Mouse (Mus musculus) embryo, embryonic 9.5 days (tissue): Measurements from ENCODE around the gene Armh4.
"Not testable (repeated sequence)": the region's sequence is repeated elsewhere in the genome, so short reads cannot be mapped to it uniquely, and the experiment has no call there.

Source experiments
- DNase-seq: peaks from one replicate; pipeline ENCODE4 v3.0.0-alpha.2; 2017; ENCODE audit errors: extremely low spot score

Gene Armh4

DNA sequence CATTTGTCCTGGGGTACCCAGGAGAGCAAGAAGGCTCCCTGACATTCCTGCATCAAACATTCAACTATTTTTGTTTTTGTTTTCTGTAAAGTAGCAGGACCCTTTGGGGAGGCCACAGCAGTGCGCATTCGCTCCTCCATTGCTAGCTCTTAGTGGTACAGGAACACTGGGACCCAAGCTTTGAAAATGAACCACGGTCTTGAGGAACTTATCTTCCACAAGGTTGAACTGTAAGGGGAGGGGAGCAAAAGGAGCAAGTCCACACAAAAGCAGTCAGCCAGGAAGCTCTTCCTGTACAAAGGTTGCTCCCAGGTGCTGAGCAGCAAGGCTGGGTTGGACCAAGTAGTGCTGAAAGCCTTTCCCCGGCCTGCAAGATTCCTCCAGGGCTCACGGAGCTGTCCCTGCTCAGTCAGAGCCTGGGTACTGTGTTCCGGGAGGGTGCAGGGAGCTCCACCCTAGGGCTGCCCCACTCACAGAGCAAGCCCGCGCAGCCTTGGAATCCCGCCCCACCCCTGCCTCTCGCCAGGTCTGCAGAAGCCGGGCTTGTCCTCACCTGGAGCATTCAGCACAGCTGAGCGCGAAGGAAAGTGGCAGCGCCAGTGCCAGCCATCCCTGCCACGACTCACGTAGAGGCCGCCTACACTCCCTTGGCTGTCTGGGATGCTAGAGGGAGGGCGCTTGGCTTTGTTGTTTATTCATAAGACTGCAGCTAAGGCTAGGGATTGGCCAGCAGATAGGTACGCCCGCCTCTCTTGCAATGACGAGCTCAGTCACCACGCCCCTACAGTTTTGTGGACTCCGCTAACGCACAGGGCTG, at the start of gene Armh4:
Armh4 (minus strand) TSS at position 669 of the 817 bp plus-strand sequence.
- peak; percentile 84 for DNase-seq

DNA sequence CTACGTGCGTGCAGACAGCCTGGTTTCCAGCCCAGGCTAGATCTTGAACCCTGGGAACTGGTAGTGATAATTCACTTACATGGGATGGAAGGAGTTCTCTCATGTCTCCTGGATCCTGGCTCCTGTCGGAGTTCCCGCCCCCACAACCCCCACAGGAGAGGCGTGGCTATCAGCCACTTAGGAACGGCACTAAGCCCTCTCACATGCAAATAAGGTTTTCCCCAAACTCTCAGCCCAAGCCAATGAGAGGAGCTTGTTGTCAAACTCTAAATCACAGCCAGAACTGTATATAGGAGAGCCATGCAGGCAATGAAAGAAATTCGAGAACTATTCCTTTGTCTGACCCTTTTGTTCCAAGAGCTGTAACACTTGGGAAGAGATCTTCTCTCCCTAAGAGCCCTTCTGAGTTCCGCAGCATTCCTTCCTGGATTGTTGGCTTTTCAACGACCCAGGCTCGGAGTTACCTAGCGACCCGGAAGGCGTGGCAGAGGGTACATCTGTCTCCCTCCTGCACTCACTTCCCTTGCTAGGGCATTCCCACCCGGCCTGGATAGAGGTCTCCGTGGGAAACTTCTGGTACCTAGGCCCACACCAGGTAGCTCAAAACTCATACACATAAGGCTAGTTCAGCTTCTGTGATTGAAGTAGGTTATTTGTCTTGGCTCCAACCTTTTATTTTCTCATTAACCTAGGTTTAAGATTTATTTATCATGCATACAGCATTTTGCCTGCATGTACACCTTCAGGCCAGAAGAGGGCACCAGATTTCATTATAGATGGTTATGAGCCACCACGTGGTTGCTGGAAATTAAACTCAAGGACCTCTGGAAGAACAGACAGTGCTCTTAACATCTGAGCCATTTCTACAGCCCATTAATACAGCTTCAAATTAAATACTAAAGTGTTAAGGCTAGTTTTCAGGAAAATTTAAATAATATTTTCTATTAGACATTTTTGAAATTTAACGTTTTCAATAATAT, 46.3 kb upstream of the Armh4 start:
- DNase-seq = peak; percentile 59

DNA sequence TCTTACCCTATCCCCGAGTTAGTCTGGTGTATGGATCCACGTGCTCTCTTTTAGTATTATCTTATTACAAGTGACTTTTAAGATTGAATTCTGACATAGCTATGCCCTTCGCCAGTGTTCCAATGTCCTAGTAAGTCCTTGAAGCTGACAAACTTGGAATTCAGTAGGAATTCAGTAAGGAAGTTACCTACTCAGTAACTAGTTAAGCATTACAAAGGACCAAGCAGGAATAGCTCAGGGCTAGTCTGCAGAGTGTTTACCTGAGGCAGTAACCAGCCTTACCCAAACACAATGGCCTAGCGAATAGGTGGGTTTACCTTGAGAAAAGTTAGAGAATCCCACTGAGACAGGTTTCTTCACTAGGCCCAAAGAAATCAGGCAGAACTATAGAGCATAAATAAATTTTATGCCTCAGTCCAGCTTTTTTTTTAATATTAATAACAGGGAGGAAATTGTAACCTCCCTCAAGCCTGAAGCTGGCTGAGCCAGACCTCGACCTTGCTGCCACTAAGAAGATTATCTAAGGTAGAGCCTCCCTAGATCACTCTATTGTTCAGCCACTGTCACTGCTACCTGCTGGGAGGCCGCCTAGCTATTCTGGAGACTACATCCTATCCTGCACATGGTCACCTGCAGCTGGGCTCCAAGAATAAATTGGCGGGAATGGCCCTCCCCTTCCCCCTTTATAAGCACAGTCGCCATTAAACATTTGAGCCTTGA, 36.7 kb upstream of the Armh4 start:
- DNase-seq = not testable (repeated sequence)

DNA sequence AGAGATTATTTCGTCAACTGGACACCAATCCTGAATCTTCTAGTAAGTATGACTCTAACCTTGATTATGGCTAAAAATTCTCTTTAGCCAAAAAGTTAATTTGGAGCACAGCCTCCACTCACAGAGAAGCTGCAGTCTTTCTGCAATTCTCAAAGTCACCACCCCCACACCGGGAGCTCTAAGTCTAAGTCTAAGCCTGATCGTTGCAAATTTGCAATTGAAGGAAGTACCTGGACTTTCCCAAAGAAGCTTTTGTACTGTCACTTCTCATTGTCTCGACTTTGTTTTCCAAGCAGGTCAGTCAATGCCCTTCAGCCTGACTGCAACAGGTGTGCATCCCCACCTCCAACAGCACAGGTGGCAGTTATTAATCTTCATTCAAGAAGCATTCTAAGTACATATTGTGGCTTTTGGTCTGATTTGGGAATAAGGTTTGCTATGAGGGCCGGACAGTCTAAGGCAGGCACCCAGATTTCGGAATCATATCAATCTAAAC, 35.6 kb upstream of the Armh4 start:
- not testable (repeated sequence) for DNase-seq

DNA sequence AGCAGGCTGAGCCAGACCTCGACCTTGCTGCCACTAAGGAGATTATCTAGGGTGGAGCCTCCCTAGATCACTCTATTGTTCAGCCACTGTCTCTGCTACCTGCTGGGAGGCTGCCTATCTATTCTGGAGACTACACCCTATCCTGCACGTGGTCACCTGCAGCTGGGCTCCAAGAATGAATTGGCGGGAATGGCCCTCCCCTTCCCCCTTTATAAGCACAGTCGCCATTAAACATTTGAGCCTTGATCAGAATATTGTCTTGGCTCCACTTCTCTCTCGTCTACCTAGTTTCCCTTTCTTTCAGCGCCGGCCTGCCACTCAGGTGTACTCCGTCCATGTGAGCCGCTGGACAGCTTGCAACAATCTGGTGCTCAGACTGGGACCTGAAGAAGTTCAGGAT, 29.8 kb upstream of the Armh4 start:
- DNase-seq = not testable (repeated sequence)

DNA sequence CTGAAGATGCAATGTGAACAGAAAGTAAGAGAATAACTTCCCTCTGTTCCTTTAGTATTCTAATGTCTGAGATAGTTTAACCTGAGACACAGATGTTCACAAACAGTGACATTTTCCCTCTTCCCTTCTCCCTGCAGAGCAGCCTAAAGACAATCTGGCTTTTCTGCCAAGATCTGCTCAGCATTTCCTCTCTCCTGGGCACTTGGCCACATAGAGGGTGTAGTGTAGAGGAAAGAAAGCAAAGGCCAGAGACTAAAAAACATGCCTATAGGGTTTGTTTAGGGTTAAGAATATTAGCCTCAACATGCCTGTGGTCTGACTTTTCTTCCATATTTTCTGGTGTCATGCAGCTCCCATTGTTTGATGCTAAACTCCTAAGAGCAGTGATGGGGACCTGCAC, 21.9 kb upstream of the Armh4 start:
- not testable (repeated sequence) for DNase-seq

DNA sequence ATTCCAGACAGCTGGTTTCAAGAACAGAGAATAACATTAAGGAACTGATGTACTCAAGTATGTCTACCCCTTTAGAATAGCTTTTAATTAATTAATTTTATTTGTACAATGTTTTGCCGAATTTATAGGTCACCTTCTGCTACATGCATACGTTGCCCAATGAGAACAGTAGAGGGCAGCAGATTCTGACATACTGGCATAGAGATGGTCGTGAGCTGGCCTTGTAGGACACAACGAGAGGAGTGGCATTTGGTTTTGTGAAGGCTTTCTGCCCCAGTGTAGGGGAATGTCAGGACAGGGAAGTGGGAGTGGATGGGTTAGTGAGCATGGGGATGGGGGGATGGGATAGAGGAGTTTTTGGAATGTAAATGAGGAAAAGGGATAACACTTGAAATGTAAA, 18.3 kb upstream of the Armh4 start:
- DNase-seq = peak; percentile 33

DNA sequence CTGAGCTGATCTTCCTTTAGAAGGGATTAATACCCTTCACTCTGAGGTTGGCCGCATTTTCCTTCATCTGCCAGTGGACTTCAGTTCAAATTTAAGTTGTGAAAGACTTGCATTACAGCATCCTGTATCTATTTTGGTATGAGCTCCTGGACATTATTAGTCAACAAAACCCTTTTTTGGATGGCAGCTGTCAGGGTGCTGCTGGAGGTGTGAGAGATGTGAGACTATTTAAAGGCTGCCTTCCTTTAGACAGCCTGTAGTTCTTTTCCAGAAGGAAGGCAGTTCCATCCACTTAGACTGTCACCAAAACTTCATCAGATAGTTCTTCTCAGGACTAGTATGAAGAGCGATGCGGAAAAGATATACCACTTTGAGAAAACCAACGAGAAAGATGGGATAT, 10.8 kb upstream of the Armh4 start:
- DNase-seq = no peak

DNA sequence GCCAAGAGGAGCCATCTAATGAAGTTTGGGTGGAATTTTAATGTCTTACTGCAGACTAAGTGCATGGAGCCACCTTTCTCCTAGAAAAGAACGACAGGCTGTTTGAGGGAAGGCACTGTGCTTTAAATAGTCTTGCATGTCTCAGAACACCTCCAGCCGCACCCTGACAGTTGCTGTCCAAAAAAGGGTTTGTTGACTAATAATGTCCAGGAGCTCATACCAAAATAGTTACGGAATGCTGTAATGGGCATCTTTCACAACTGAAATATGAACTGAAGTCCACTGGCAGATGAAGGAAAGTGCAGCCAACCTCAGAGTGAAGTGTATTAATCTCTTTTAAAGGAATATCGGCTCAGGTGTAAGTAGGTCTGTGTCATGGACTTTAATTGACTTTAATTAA, 7.4 kb upstream of the Armh4 start:
- no peak for DNase-seq

DNA sequence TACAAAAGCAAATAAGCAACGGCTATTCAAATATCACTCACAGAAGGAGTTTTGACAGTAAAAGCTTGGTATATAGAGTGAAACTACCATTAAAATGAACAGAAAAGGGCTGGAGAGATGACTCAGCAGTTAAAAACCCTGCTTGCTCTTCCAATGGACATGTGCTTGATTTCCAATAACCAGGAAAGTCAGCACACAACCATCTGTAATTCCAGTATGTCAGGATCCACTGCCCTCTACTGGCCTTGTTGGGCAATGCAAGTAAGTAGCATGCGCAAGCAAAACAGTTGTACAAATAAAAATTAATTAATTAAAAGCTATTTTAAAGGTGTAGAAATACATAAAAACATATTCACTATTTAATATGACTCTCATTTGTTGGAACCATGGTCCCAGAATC, 2.6 kb upstream of the Armh4 start:
- DNase-seq = peak; percentile 60

DNA sequence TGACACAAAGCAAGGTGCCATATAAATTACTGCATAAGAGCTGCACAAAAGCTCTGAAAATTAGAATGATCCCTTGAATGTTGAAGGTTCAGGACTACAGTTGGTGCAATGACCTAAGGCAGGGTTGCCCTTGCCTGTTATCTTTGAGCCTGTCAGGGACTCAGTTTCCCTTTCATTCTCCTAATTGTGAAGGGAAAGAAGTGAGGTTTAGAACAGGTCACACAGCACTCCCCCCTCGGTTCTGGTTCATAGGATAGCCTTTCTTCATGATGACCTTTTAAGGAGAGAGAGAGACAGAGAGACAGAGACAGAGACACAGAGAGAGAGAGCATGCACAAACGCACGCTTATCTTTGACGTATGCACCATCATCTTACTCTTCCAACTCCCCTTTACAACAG, 683 bp upstream of the Armh4 start:
- DNase-seq = no peak

DNA sequence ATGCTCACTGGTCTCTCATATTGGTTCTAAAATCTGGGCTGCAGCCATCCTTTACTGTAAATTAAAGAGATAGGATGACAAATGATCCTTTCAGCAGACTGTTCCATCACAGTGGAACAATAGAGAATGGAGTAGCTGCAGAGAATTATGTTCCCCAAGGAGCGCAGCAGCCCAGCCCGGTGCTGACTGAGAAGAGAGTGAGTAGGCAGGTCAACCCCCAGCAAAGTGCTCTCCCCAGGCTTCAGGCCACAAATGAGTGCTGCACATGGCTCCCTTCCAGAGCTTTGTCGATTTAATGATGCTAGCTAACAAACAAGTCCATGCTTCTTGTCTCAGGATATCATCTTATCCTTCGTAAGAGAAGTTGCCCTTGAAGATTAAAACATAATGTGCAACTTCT, 2.8 kb downstream of the Armh4 start:
- DNase-seq = no peak

DNA sequence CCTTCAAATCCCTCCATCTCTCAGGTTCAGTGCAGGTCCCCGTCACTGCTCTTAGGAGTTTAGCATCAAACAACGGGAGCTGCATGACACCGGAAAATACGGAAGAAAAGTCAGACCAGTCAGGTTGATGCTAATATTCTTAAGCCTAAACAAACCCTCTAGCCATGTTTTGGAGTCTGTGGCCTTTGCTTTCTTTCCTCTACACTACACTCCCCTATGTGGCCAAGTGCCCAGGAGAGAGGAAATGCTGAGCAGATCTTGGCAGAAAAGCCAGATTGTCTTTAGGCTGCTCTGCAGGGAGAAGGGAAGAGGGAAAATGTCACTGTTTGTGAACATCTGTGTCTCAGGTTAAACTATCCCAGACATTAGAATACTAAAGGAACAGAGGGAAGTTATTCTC, 5.6 kb downstream of the Armh4 start:
- not testable (repeated sequence) for DNase-seq

DNA sequence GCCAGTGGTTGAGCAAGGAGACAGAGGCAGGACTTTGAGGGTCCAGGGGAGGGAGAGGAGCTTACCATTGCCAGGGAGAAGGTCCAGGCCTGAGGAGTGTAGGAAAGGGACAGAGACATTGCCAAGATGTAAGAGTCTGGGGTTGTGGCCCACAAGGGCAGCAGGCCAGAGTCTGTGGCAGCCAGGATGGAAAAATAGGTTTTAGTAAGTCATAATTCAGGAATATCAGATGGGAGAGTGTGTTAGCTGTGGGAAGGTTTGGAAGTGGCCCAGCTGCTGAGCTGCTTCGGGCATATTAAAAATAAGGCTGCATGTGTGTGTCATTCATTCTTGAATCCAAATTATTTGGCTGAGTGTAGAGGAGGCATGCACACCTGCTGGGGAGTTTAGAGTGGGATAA, 11.4 kb downstream of the Armh4 start:
- no peak for DNase-seq

DNA sequence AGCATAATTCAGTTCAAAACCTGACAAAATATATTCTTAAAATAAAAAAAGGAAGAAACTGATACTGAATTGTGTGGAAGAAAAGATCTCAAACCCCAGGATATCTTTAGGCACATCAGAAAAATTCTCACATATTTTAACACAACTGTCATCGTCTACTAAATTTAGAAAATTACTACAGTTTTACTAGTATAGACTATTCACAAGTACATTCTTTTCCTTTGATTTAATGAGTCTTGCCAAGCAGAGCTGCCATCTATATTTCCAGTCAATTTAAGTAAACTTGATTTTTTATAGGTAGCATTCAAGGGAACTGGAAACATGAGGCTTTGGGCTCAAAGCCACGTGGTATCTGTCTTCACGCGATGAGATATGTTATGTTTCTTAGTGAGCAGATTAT, 16.6 kb downstream of the Armh4 start:
- no peak for DNase-seq

DNA sequence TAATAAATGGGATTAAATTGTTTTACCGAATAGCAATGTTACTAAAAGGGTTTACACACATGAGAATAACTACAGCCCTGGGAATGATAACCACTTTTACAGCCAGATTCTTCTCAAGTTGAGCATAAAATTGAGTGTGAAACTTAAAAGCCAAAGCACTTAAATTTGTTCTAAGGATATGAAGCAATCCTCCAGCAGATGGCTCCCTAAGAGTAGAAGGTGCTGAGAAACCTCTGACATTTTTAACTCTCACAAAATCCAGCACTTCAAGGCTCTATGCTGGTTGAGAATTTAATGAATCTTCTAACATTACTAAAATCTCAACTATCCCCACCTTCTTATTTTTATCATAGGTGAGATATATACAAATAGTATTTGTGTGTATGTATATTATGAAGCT, 27.3 kb downstream of the Armh4 start:
- no peak for DNase-seq

DNA sequence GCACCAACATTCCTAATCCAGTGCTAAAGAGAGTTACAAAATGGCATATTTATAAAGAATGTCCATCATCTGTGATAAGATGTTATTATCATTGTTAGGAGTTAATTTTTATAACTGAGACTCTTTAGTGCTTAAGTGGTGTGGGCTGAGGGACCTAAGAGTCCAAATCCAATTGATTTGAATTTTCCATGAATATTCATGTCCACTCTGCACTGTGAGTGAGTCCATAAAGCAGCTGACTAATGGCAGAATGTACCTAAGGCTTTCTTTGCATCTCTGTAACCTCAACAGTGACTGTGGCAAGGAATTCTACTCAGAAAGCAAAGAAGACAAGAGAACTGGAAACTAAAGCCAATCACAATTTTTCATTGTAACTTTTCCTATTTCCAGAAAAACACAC, 30.6 kb downstream of the Armh4 start:
- DNase-seq = no peak

DNA sequence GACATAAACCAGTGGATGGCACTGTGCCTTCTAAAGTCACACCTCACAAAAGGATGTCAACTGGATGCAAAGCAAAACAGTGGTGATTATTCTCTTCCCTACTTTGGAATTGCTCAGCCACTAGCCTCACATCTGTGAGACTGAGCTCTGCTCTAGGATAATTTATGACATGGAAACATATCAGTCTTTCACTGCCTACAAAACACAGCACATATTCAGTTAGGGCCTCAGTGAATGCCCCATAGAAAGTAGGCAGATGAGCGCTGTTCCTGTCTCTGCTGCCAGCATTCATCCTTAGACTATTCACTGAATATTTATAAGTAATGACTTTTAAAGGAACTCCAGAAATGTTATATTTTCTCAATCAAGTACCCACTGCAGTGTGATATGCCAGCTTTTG, 37.3 kb downstream of the Armh4 start:
- no peak for DNase-seq

DNA sequence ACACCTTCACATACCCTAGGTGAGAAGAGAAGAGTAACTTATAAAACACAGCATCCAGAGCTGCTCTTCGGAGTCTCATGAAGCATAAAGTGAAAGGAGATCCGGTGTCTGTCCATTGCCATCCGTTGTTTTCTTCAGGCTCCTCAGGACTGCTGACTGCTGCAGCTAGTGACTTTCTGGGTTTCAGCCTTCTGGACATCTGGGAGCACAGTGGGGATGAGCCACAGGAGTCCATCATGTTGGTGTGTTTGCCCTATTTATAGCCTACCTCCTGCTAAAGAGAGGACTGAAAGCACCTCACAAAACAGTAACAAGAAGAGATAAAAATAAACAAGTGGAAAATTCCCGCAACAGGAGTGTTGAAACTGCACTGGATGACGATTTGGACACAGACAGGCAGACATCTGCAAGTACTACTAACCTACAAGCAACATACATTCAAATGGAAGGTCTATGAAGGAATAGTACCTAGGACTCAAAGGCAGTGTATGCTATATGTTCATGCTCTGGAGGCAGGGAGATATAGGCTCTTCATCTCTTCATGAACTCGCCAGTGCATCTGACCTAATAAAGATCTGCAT, 39.1 kb downstream of the Armh4 start:
- no peak for DNase-seq

DNA sequence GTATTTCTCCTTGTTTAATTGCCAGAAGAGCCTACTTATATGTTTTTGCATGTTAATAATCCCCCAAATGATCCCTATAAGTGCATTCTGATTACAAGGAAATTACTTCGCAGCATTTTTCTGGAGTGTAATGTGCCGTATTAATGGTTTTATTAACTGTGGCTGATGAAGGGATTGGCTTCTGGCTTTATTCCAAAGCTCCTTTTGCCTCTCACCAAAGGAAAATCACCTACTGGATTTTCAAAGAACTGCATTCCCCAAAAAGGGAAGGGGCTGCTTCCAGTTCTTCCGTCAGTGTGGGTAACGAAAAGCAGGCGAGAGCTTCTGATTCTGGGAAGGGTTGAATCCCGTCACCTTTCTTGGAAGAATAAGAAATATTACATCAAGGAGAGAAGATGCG, 43.9 kb downstream of the Armh4 start:
- no peak for DNase-seq

DNA sequence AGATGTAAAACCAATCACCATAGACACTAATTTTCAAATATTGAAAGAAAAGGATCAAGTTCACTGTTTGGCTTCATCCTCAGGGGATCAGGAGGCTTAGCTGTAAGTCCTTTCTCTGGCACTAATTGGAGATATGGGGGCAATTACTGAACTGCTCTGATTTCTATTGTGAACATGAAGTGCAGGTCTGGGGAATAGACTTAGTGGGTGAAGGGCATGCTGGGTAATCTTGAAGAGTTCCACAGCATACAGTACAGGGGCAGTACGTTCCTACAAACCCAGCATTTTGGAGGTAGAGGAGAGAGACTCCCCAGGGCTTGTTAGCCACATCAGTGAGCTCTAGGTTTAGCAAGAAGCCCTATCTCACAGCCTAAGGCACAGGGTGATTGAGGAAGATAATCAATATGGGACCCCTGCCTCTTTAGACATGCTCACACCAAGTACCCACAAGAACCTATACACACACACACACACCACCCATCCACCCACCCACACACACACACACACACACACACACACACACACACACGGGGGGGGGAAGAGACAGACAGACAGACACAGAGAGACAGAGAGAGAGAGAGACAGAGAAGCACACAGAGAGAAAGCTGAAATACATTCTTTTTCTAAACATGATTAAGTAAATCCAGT, 44.6 kb downstream of the Armh4 start:
- DNase-seq = no peak
